Mouse (Mus musculus) MEL (cell line): ENCODE data around the gene Tmem79. TPM values are rescaled to one million over a fixed set of nuclear protein-coding genes. Genes with fewer than 3 reads are reported as not detected.

ENCODE experiments used
- DNase-seq: peaks from one replicate; pipeline ENCODE4 v3.0.0; 2011; ENCODE audit warnings: low read depth, low spot score
- H3K27ac ChIP-seq: 2 replicates; pipeline ENCODE4 v1.5.1; 2012; ENCODE audit warnings: low read depth, mild to moderate bottlenecking, control low read depth, low read length, moderate library complexity; ENCODE audit not compliant: control insufficient read depth
- H3K27me3 ChIP-seq, 2 experiments: fragments of 150-350 bp in 1 of 2; sonication (generic) in 1 of 2; 2 replicates each; pipeline ENCODE4 v1.6.1; 2012; ENCODE audit warnings: low read length in 2 of 2, mild to moderate bottlenecking in 2 of 2, improper control_type of control experiment in 1 of 2, moderate library complexity in 1 of 2; ENCODE audit not compliant: insufficient read depth in 2 of 2, control insufficient read depth in 1 of 2
- H3K36me3 ChIP-seq, 2 experiments: 2 replicates each; pipeline ENCODE4 v1.6.1; 2012 to 2014; ENCODE audit warnings: low read length in 2 of 2, improper control_type of control experiment in 1 of 2, inconsistent platforms in 1 of 2, mild to moderate bottlenecking in 1 of 2; ENCODE audit not compliant: insufficient read depth in 2 of 2, control insufficient read depth in 1 of 2
- H3K4me1 ChIP-seq, 2 experiments: fragments of 150-350 bp in 1 of 2; sonication (generic) in 1 of 2; 2 replicates each; pipeline ENCODE4 v1.6.1; 2012; ENCODE audit warnings: low read length in 2 of 2, improper control_type of control experiment in 1 of 2, mild to moderate bottlenecking in 1 of 2; ENCODE audit not compliant: insufficient read depth in 2 of 2, control insufficient read depth in 1 of 2
- H3K4me3 ChIP-seq, 2 experiments: fragments of 150-350 bp in 1 of 2; sonication (generic) in 1 of 2; 2 replicates each; pipeline ENCODE4 v1.5.1; 2012; ENCODE audit warnings: low read depth in 2 of 2, low read length in 2 of 2, mild to moderate bottlenecking in 2 of 2, moderate library complexity in 2 of 2, control low read depth in 1 of 2, improper control_type of control experiment in 1 of 2; ENCODE audit not compliant: control insufficient read depth in 1 of 2, insufficient read depth in 1 of 2
- H3K79me2 ChIP-seq: 2 replicates; pipeline ENCODE4 v1.6.1; 2012; ENCODE audit warnings: mild to moderate bottlenecking, low read length, moderate library complexity; ENCODE audit not compliant: control insufficient read depth, poor library complexity, insufficient read depth
- H3K9ac ChIP-seq: 2 replicates; pipeline ENCODE4 v1.6.1; 2012; ENCODE audit warnings: low read depth, mild to moderate bottlenecking, control low read depth, low read length, moderate library complexity; ENCODE audit not compliant: control insufficient read depth, poor library complexity, severe bottlenecking
- H3K9me3 ChIP-seq: fragments of 150-350 bp; sonication (generic); replicated peaks from 2 replicates; pipeline ENCODE4 v1.6.1; 2012; ENCODE audit warnings: mild to moderate bottlenecking, low read length, improper control_type of control experiment, moderate library complexity; ENCODE audit not compliant: insufficient read depth
- BHLHE40 ChIP-seq: IDR thresholded peaks from 2 replicates; pipeline ENCODE4 v1.6.1; 2012; ENCODE audit warnings: low read depth, mild to moderate bottlenecking, inconsistent platforms, low read length, improper control_type of control experiment, borderline replicate concordance
- CHD1 ChIP-seq: IDR thresholded peaks from 2 replicates; pipeline ENCODE4 v1.6.1; 2012; ENCODE audit warnings: low read depth, mild to moderate bottlenecking, inconsistent platforms, low read length, improper control_type of control experiment
- CHD2 ChIP-seq: IDR thresholded peaks from 2 replicates; pipeline ENCODE4 v1.6.1; 2011; ENCODE audit warnings: low read length, improper control_type of control experiment
- E2F4 ChIP-seq: IDR thresholded peaks from 2 replicates; pipeline ENCODE4 v1.6.1; 2011; ENCODE audit warnings: low read depth, low read length, improper control_type of control experiment, borderline replicate concordance
- EP300 ChIP-seq, 2 experiments: IDR thresholded peaks; 2 replicates each; pipeline ENCODE4 v1.6.1; 2011; ENCODE audit warnings: improper control_type of control experiment in 2 of 2, low read length in 2 of 2, low read depth in 1 of 2, mild to moderate bottlenecking in 1 of 2
- GABPA ChIP-seq: IDR thresholded peaks from 2 replicates; pipeline ENCODE4 v1.6.1; 2012; ENCODE audit warnings: low read depth, mild to moderate bottlenecking, inconsistent platforms, low read length, improper control_type of control experiment, moderate library complexity
- GATA1 ChIP-seq: IDR thresholded peaks from 2 replicates; pipeline ENCODE4 v1.6.1; 2011; ENCODE audit warnings: low read depth, low read length, improper control_type of control experiment
- HCFC1 ChIP-seq: IDR thresholded peaks from 2 replicates; pipeline ENCODE4 v1.6.1; 2012; ENCODE audit warnings: low read depth, mild to moderate bottlenecking, inconsistent platforms, low read length, improper control_type of control experiment, moderate library complexity
- JUND ChIP-seq: IDR thresholded peaks from 2 replicates; pipeline ENCODE4 v1.6.1; 2011; ENCODE audit warnings: low read depth, mild to moderate bottlenecking, improper control_type of control experiment, low read length
- KAT2A ChIP-seq: conservative IDR thresholded peaks from 2 replicates; pipeline ENCODE4 v1.6.1; 2012; ENCODE audit warnings: low read depth, low read length, improper control_type of control experiment, inconsistent platforms
- MAFK ChIP-seq: IDR thresholded peaks from 2 replicates; pipeline ENCODE4 v1.6.1; 2011; ENCODE audit warnings: low read depth, mild to moderate bottlenecking, low read length, improper control_type of control experiment, borderline replicate concordance
- MAX ChIP-seq: IDR thresholded peaks from 2 replicates; pipeline ENCODE4 v1.6.1; 2011; ENCODE audit warnings: low read length, improper control_type of control experiment
- MAZ ChIP-seq: IDR thresholded peaks from 2 replicates; pipeline ENCODE4 v1.6.1; 2012; ENCODE audit warnings: low read depth, mild to moderate bottlenecking, inconsistent platforms, low read length, improper control_type of control experiment
- MEF2A ChIP-seq: IDR thresholded peaks from 2 replicates; pipeline ENCODE4 v1.6.1; 2014; ENCODE audit warnings: low read depth, mild to moderate bottlenecking, inconsistent platforms, low read length, improper control_type of control experiment; ENCODE audit not compliant: poor library complexity, insufficient replicate concordance, severe bottlenecking; ENCODE audit errors: extremely low read depth
- MXI1 ChIP-seq: IDR thresholded peaks from 2 replicates; pipeline ENCODE4 v1.6.1; 2011; ENCODE audit warnings: mild to moderate bottlenecking, low read depth, low read length, improper control_type of control experiment
- MYC ChIP-seq: IDR thresholded peaks from 2 replicates; pipeline ENCODE4 v1.6.1; 2011; ENCODE audit warnings: low read depth, mild to moderate bottlenecking, low read length, improper control_type of control experiment, moderate library complexity
- POLR2A ChIP-seq, 2 experiments: IDR thresholded peaks; 2 replicates each; pipeline ENCODE4 v1.6.1; 2011 to 2012; ENCODE audit warnings: low read length in 2 of 2, mild to moderate bottlenecking in 2 of 2, control low read depth in 1 of 2, improper control_type of control experiment in 1 of 2, low read depth in 1 of 2, moderate library complexity in 1 of 2; ENCODE audit not compliant: control insufficient read depth in 1 of 2, insufficient read depth in 1 of 2, poor library complexity in 1 of 2
- POLR2AphosphoS2 ChIP-seq: IDR thresholded peaks from 2 replicates; pipeline ENCODE4 v1.6.1; 2011; ENCODE audit warnings: low read length, improper control_type of control experiment
- POLR2AphosphoS5 ChIP-seq: IDR thresholded peaks from 2 replicates; pipeline ENCODE4 v1.6.1; 2012; ENCODE audit warnings: low read depth, borderline replicate concordance, mild to moderate bottlenecking, inconsistent platforms, low read length, moderate library complexity, mixed read lengths
- RAD21 ChIP-seq: IDR thresholded peaks from 2 replicates; pipeline ENCODE4 v1.6.1; 2011; ENCODE audit warnings: mild to moderate bottlenecking, low read depth, low read length, improper control_type of control experiment
- RCOR1 ChIP-seq: IDR thresholded peaks from 2 replicates; pipeline ENCODE4 v1.6.1; 2012; ENCODE audit warnings: low read depth, mild to moderate bottlenecking, inconsistent platforms, low read length, improper control_type of control experiment
- SIN3A ChIP-seq: IDR thresholded peaks from 2 replicates; pipeline ENCODE4 v1.6.1; 2012; ENCODE audit warnings: low read length, improper control_type of control experiment, inconsistent platforms
- TAL1 ChIP-seq: IDR thresholded peaks from 2 replicates; pipeline ENCODE4 v1.6.1; 2012; ENCODE audit warnings: mild to moderate bottlenecking, inconsistent platforms, low read length, moderate library complexity, mixed read lengths
- TCF12 ChIP-seq: IDR thresholded peaks from 2 replicates; pipeline ENCODE4 v1.6.1; 2014; ENCODE audit warnings: low read depth, mild to moderate bottlenecking, inconsistent platforms, low read length, improper control_type of control experiment, moderate library complexity
- UBTF ChIP-seq: IDR thresholded peaks from 2 replicates; pipeline ENCODE4 v1.6.1; 2012; ENCODE audit warnings: low read depth, mild to moderate bottlenecking, inconsistent platforms, low read length, improper control_type of control experiment, moderate library complexity, borderline replicate concordance; ENCODE audit not compliant: insufficient read depth
- USF2 ChIP-seq, 2 experiments: IDR thresholded peaks; 2 replicates each; pipeline ENCODE4 v1.6.1; 2011 to 2012; ENCODE audit warnings: improper control_type of control experiment in 2 of 2, low read length in 2 of 2, borderline replicate concordance in 1 of 2, inconsistent platforms in 1 of 2, low read depth in 1 of 2, mild to moderate bottlenecking in 1 of 2; ENCODE audit not compliant: insufficient read depth in 1 of 2
- ZC3H11A ChIP-seq: IDR thresholded peaks from 2 replicates; pipeline ENCODE4 v1.6.1; 2012; ENCODE audit warnings: low read depth, mild to moderate bottlenecking, inconsistent platforms, low read length, improper control_type of control experiment
- ZKSCAN1 ChIP-seq: IDR thresholded peaks from 2 replicates; pipeline ENCODE4 v1.6.1; 2012; ENCODE audit warnings: low read depth, mild to moderate bottlenecking, inconsistent platforms, low read length, improper control_type of control experiment, moderate library complexity
- ZNF384 ChIP-seq: IDR thresholded peaks from 2 replicates; pipeline ENCODE4 v1.6.1; 2012; ENCODE audit warnings: low read depth, mild to moderate bottlenecking, inconsistent platforms, low read length, improper control_type of control experiment
- polyA plus RNA-seq, 2 experiments: library from polyadenylated mRNA; stranded (reverse) in 1 of 2; unstranded in 1 of 2; fragments of >175 nt in 1 of 2; fragments of >200 nt in 1 of 2; gene quantifications; 2 replicates each; pipeline versions ENCODE4 v1.2.1 to v1.2.4; 2012; ENCODE audit warnings: low replicate concordance in 2 of 2, low read depth in 1 of 2; ENCODE audit not compliant: insufficient read length in 2 of 2, insufficient read depth in 1 of 2, missing spikeins in 1 of 2
- total RNA-seq: library from RNA; depleted of rRNA; stranded (reverse); fragments of 300-350 nt; gene quantifications from 2 replicates; pipeline ENCODE4 v1.2.3, GENCODE M21; 2012

Tmem79 gene
- total and polyA plus RNA-seq, 3 experiments: 2.2 to 3.7 TPM; not detected in 1

- Histone ChIP-seq H3K9ac (no peak overlapping the region), H3K27me3 (no peaks in the 10 kb centered on the region), H3K9me3 (no peaks in the 10 kb centered on the region), H3K4me1 (peaks cover 3 to 27% of the 10 kb centered on the region in 2 experiments; a peak in 3 of 4 replicates), H3K36me3 (peaks cover 11 to 29% of the 10 kb centered on the region in 2 experiments), H3K4me3 (no peak overlapping the region), H3K79me2 (peaks cover 33% of the 10 kb centered on the region), H3K27ac (0 out of 2 replicates have a peak overlapping the region, but pooled peaks have one; percentile 5)
- no peak for DNase-seq
- no peak for TF ChIP-seq ZNF384
- no peak for TF ChIP-seq KAT2A
- TF ChIP-seq HCFC1: no peak
- no peak for TF ChIP-seq USF2 (IDR thresholded peaks at IDR 0.05; ENCODE audit: borderline replicate concordance in 1 of 2, insufficient read depth in 1 of 2, low read depth in 1 of 2, low read length in 2 of 2)
- TF ChIP-seq E2F4: no peak
- no peak for TF ChIP-seq UBTF
- TF ChIP-seq MAZ: no peak
- TF ChIP-seq TCF12: no peak
- no peak for TF ChIP-seq SIN3A
Measured at GRCm38 (mm10) chr3:88339006-88339405, 3.1 kb upstream of the Tmem79 start.

GRCm38 (mm10) chr3:88338316-88338715, 2.4 kb upstream of the Tmem79 start:
- no peak overlapping the region for H3K9ac ChIP-seq
- DNase-seq: peak; percentile 98
- no peaks in the 10 kb centered on the region for H3K9me3 ChIP-seq
- peak overlapping the region; percentile 5; the same call in 1 of the 2 replicates for H3K27ac ChIP-seq
- H3K4me3 ChIP-seq: no peak overlapping the region
- H3K79me2 ChIP-seq: peaks cover 33% of the 10 kb centered on the region
- peaks cover 3 to 27% of the 10 kb centered on the region in 2 experiments; a peak in 3 of 4 replicates for H3K4me1 ChIP-seq
- H3K27me3 ChIP-seq: no peaks in the 10 kb centered on the region
- peaks cover 8 to 29% of the 10 kb centered on the region in 2 experiments for H3K36me3 ChIP-seq
- peak; percentile 95 for TF ChIP-seq SIN3A
- no peak for TF ChIP-seq RAD21
- peak; percentile 93 for TF ChIP-seq MYC
- TF ChIP-seq EP300 (IDR thresholded peaks at IDR 0.05; ENCODE audit: low read depth in 1 of 2, low read length in 2 of 2): peak; percentile 92 to 94
- TF ChIP-seq USF2 (IDR thresholded peaks at IDR 0.05; ENCODE audit: borderline replicate concordance in 1 of 2, insufficient read depth in 1 of 2, low read depth in 1 of 2, low read length in 2 of 2): no peak
- TF ChIP-seq MAFK: peak; percentile 82; the same call in 1 of the 2 replicates
- TF ChIP-seq POLR2AphosphoS2: no peak
- no peak for TF ChIP-seq ZNF384
- TF ChIP-seq TCF12: peak; percentile 97
- peak; percentile 86 for TF ChIP-seq MAX
- TF ChIP-seq MEF2A: peak; percentile 84
- peak; percentile 99 for TF ChIP-seq GATA1
- peak; percentile 100 for TF ChIP-seq RCOR1
- peak; percentile 94 for TF ChIP-seq TAL1
- no peak for TF ChIP-seq ZKSCAN1
- no peak for TF ChIP-seq CHD1
- no peak; the same call in 1 of the 2 replicates for TF ChIP-seq CHD2
- TF ChIP-seq ZC3H11A: no peak
- peak; percentile 66; the same call in 1 of the 2 replicates for TF ChIP-seq HCFC1
- no peak for TF ChIP-seq POLR2AphosphoS5
- 0 out of 2 replicates have a peak, but pooled peaks have one; percentile 27 for TF ChIP-seq MAZ
- no peak for TF ChIP-seq JUND
- 0 out of 4 replicates have a peak, but pooled peaks of 1 of the 2 experiments have one; percentile 30 for TF ChIP-seq POLR2A (IDR thresholded peaks at IDR 0.05; ENCODE audit: control insufficient read depth in 1 of 2, insufficient read depth in 1 of 2, low read depth in 1 of 2, low read length in 2 of 2, poor library complexity in 1 of 2)
- TF ChIP-seq E2F4: no peak
- peak; percentile 86 for TF ChIP-seq BHLHE40
- TF ChIP-seq UBTF: no peak
- TF ChIP-seq MXI1: peak; percentile 93
- no peak for TF ChIP-seq GABPA
